Mouse (Mus musculus) embryo, embryonic 10.5 days (tissue): ENCODE measurements around the gene Olah.
A peak's percentile ranks its signal among the peaks of the same experiment; 100 is the strongest.
"Not testable (repeated sequence)": the region's sequence is repeated elsewhere in the genome, so short reads cannot be mapped to it uniquely, and the experiment has no call there.

Source experiments
- DNase-seq: peaks from one replicate; pipeline ENCODE4 v3.0.0-alpha.2; 2015; ENCODE audit warnings: low spot score

Olah gene

DNA sequence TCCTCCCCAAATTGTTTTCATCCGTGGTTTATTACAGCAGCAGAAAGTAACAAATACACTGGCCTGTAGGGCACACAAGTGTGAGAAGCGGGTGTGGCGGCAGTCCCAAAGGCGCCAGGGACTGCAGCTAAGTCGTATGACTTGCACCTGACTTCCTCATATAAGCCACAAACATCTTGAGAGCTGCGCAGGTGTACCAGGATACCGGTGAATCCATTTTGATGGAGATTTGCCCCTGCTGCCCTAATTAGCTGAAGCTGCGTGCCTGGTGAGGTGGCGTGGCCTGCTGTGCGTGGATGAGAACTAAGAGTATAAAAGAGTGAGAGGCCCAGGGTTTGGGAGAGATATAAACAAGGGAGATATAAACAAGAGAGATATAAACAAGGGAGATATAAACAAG lies at the start of gene Olah:
TSS of gene Olah (minus strand) at position 101 of the 400 bp plus-strand sequence.
- DNase-seq, result not testable (repeated sequence)

- no peak for DNase-seq
Observed at GRCm38 (mm10) chr2:3445984-3446383, 49.0 kb upstream of the Olah start.

DNA sequence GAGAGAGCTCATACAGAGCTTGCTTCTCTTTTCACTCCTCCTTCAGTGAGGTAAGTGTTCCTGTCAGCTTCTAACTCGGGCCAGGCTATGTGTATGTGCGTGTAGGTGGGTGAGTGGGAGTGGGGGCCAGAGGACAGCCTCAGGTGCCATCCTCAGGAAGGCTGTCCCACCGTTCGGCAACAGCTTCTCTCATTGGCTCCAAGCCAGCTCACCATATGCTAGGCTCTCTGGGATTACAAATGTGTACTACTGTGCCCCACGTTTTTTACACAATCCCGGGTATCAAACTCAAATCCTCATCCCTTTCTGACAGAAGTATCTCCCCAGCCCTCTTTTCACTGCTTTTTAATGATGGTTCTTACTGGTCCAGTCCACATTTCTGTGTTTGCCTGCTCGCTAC lies 47.2 kb upstream of the Olah start:
- DNase-seq, result no peak

- DNase-seq, result no peak
Observed at GRCm38 (mm10) chr2:3437956-3438355, 40.9 kb upstream of the Olah start.

DNA sequence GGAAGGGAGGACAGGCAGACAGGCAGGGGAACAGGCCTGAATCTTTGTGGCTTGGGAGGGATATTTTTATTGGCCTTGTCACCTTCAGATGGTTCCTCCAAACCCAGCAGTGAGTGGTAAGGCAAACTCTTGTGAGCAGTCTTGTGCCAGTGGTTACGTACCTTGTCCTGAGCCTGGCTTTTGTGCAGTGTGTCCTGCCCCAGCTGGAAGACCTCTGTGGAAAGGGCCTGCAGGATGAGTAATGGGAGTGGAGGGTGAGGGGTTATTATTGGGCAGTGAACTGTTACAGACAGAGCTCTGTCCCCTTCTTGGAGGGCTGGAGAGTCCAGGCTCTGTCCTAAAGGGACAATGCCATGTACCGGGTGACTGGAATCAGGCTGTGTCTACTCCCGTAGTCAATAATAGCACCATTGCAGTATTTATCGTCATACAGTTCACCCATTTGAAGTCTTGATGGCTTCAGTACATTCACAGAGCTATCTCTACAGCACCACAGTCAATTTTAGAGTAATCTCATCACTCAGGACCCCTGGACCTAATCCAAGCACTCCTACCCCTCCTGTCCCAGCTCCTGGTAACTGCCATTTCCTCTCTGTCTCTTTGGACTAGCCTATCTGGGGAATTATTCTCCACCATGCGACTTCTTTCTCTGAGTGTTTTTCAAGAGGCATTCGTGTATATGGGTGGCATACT lies 38.5 kb upstream of the Olah start:
- DNase-seq, result no peak

DNA sequence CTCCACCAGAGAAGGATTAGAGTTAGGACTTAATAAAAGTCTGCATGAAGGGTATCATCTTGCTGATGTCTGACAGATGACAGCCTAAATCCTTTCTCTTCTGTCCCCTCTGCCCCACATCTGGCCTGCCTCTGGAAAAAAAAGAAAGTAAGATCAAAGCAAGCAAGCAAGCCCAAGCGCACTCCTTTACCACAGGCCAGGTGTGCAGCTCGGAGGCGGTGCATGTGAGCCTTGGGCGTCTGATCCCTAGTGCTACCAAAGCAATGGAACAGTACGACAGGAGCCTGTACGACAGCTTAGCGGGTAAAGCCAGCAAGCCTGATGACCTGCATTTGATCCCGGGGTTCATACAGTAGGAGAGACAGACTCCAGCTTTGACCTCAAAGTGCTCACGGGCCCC lies 33.9 kb upstream of the Olah start:
- DNase-seq, result no peak

DNA sequence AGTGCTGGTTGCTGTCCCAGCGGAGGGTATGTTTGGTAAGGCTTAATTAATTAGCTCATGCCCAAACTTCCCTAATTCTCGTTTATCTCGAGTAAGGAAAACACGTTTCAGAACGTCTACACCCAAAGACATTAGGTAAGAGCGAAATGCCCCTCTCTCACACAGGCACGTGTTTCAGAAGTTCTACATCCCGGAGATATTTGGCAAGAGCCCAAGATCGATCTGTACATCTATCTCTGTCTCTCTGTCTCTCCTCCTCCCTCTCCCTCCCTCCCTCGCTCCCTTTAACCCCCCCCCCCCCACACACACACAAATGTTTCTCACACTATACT lies 27.5 kb upstream of the Olah start:
- DNase-seq, result no peak

GRCm38 (mm10) chr2:3423841-3424578 lies 27.0 kb upstream of the Olah start, which contains the start of gene Dclre1c:
Gene Dclre1c, plus strand, starts transcription at chr2:3424131.
- peak; percentile 96 for DNase-seq

DNA sequence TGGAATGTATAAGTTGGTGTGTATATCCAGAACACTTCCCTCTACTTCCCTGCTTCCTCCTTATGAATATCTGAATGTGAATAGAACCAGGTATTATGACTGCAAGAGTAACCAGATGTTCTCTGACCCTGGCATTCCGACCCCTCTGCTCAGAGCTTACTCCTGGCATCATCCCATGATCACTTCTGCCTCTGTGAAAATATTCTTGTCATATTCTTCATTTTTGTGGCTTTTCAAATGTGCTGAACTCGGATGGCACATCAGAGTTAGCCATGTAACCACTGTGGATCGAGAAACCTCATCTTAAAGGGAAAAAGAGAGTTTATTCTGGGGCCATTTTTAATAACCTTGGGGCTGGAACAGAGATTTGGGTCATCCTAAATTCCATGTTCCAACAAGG lies 25.5 kb upstream of the Olah start, which contains the start of gene Meig1:
TSS of gene Meig1 (minus strand) at position 101 of the 400 bp plus-strand sequence.
- DNase-seq, result no peak

GRCm38 (mm10) chr2:3420157-3420556 lies 23.1 kb upstream of the Olah start:
- peak; percentile 44 for DNase-seq

- peak; percentile 98 for DNase-seq
Observed at GRCm38 (mm10) chr2:3418883-3419431, 21.9 kb upstream of the Olah start.

- DNase-seq, result no peak
Observed at GRCm38 (mm10) chr2:3415676-3416075, 18.7 kb upstream of the Olah start.

GRCm38 (mm10) chr2:3414241-3414640 lies 17.2 kb upstream of the Olah start:
- peak; percentile 84 for DNase-seq

DNA sequence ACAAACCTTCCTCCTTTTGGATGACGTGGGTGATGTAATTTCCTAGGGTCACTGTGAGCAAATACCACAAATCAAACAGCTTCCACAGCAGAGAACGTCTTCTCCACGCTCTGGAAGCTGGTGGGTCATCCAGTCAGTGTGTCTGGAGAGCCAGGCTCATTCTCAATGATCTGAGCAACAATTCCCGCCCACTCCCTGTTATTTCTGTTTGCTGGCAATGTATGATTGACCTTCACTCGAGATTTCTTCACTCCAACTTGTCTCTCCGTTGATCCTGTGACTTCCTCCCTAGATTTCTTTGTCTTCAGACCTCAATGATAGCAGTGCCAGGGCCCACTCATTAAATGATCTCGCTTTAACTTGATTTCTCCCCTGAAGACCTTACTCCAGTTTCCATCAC lies 10.7 kb upstream of the Olah start:
- no peak for DNase-seq

DNA sequence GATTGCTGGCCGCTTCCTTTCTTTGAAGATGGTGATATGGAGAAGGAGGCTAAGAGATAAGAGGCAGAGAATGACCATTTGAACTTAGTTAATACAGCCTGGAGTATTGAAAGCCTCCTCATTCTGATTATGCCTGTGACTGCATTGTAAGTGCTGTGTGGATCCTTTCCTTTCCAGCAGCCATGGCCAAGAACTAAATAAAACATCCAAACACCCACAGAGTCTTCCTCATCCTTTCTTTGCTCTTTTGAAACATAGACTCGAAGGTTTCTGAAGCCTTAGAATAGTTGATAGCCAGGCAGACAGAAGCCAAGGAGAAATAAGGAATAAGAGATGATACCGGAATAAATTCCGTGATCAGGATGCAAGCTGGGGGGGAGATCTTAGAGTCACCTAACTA lies 9.0 kb upstream of the Olah start:
- no peak for DNase-seq

DNA sequence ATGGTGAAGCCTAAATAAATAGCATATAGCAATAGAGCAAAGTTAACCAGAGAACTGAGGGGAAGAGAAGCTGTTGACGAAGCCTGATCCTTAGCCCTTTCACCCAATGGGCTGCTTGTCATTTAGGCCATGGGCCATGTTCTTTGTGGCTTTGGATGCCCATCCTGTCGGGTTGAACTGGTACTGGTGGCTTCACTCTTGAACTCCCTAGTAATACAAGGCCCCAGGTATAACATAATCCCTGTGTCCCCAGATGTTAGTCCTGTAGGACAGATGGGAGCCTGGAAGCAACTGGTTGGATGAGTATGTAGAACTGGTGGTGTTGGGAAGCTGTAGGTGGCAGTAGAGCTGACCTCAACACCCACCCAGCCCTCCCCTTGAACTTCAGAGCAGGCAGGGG lies 5.1 kb downstream of the Olah start:
- no peak for DNase-seq

DNA sequence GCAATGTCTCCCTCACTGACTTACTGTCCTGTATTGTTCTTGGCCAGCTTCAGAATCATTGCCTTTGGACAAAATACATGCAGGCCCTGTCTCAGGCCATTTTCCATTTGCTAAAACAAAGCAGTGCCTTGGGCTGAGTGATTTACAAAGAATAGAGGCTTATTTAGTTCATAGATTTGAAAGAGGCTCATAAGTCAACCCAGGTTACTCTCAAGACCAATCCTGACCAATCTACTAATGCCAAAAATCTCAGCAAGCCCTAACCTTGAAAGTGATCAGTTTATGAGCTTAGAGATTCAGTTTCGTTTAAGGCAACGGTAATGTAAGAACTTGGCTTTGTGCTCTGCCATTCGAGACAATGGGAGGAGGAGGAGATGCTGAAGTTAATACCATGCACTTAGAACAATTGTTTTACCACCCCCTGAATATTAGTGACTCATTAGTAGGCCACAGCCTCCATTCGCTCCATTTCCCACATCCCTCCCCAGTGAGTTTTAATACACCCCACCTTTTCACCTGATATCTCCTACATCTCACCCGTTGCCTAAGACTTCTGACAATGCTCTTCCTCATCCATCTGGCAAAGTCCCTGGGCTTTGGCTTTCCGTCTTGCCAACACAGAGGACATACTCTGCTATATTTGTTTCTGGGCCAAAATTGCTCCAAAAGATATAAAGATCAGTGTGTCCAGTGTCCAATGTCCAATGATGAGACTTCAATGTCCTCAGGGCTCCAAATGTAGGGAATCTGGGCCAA lies 9.7 kb downstream of the Olah start:
- DNase-seq, result no peak

- no peak for DNase-seq
Observed at GRCm38 (mm10) chr2:3365127-3365526, 31.9 kb downstream of the Olah start.

DNA sequence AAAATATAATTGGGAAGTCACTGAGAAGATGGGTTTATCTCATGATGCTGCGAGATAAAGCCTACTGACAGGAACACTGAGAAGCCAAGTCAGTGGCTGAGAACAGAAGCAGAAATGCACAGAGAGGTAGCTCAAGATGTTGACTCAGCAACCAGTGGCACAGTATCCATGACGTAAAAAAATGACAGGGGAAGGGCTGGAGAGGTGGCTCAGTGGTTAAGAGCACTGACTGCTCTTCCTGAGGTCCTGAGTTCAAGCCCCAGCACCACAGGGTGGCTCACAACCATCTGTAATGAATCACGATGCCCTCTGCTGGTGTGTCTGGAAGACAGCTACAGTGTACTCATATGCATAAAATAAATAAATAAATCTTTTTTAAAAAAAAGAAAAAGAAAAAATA lies 35.9 kb downstream of the Olah start:
- DNase-seq, result no peak

- no peak for DNase-seq
Observed at GRCm38 (mm10) chr2:3357887-3358286, 39.1 kb downstream of the Olah start.

GRCm38 (mm10) chr2:3356311-3356710 lies 40.7 kb downstream of the Olah start:
- DNase-seq, result no peak

GRCm38 (mm10) chr2:3355793-3356192 lies 41.2 kb downstream of the Olah start:
- no peak for DNase-seq

GRCm38 (mm10) chr2:3353160-3353559 lies 43.9 kb downstream of the Olah start:
- DNase-seq, result no peak
